Mouse (Mus musculus): Measurements from ENCODE around the gene Iqcf1.

GRCm38 (mm10) chr9:106466721-106467120 is 33.0 kb upstream of the Iqcf1 start:
- no peak for TF ChIP-seq GATA1 (IDR thresholded peaks at IDR 0.05; ENCODE audit: low read length)
- no peak for TF ChIP-seq TAL1 (IDR thresholded peaks at IDR 0.05; ENCODE audit: low read length)

Measured in erythroblast, embryonic 14.5 days (primary cell).